Mouse (Mus musculus): ENCODE results near the gene Rars2. TPM values are rescaled to one million over a fixed set of nuclear protein-coding genes. Genes with fewer than 3 reads are reported as not detected.

The Rars2 gene
- 43.5 and 59.2 TPM in 2 replicates for polyA plus RNA-seq (2015; fragmentation: Nextera tagmentation; extraction: Ambion mirVana)

GRCm38 (mm10) chr4:34614630-34615094, at the start of gene Rars2, which contains the start of gene Orc3:
TSS of gene Rars2 (plus strand) at chr4:34614957.
TSS of gene Orc3 (minus strand) at chr4:34614944.

GRCm38 (mm10) chr4:34686874-34687567, 72.3 kb downstream of the Rars2 start, which contains the start of gene Slc35a1:
TSS of gene Slc35a1 (minus strand) at chr4:34687438.

Other genes with a start within 250 kb of the Rars2 start
- gene Akirin2, start 64.0 kb upstream of the Rars2 start, polyA plus RNA-seq (2015; fragmentation: Nextera tagmentation; extraction: Ambion mirVana), result 61.0 and 61.1 TPM in 2 replicates
- 46.1 and 67.5 TPM in 2 replicates for gene Orc3, start within 50 bp of the Rars2 start, polyA plus RNA-seq (2015; fragmentation: Nextera tagmentation; extraction: Ambion mirVana)
- 37.0 and 55.9 TPM in 2 replicates for gene Slc35a1, start 72.5 kb downstream of the Rars2 start, polyA plus RNA-seq (2015; fragmentation: Nextera tagmentation; extraction: Ambion mirVana)
- gene Cfap206, start 115.2 kb downstream of the Rars2 start, polyA plus RNA-seq (2015; fragmentation: Nextera tagmentation; extraction: Ambion mirVana), result 0.29 and 0.98 TPM in 2 replicates
- gene Gm136, start 141.3 kb downstream of the Rars2 start, polyA plus RNA-seq (2015; fragmentation: Nextera tagmentation; extraction: Ambion mirVana), result not detected in 2 replicates
- 66.5 and 68.4 TPM in 2 replicates for gene Smim8, start 163.5 kb downstream of the Rars2 start, polyA plus RNA-seq (2015; fragmentation: Nextera tagmentation; extraction: Ambion mirVana)

Measured in adrenal gland, postnatal 0 days (tissue).